Mouse (Mus musculus) heart, adult 11 months (tissue): ENCODE data around the gene Btbd11.

Source experiments
- DNase-seq: peaks from one replicate; pipeline ENCODE4 v3.0.0; 2022

Btbd11 gene

GRCm38 (mm10) chr10:85482064-85482473 lies 95.5 kb downstream of the Btbd11 start:
- DNase-seq = no peak

GRCm38 (mm10) chr10:85482480-85482879 lies 95.9 kb downstream of the Btbd11 start:
- DNase-seq = no peak

GRCm38 (mm10) chr10:85486456-85486855 lies 99.8 kb downstream of the Btbd11 start:
- DNase-seq = no peak

GRCm38 (mm10) chr10:85492583-85492982 lies 106.0 kb downstream of the Btbd11 start:
- no peak for DNase-seq

GRCm38 (mm10) chr10:85496358-85496757 lies 109.7 kb downstream of the Btbd11 start:
- DNase-seq = no peak

- no peak for DNase-seq
Observed at GRCm38 (mm10) chr10:85496981-85497380, 110.4 kb downstream of the Btbd11 start.

- DNase-seq = no peak
Observed at GRCm38 (mm10) chr10:85497931-85498330, 111.3 kb downstream of the Btbd11 start.

GRCm38 (mm10) chr10:85500573-85501155 lies 114.0 kb downstream of the Btbd11 start:
- no peak for DNase-seq

- peak; percentile 88 for DNase-seq
Observed at GRCm38 (mm10) chr10:85501966-85502566, 115.5 kb downstream of the Btbd11 start.

GRCm38 (mm10) chr10:85502656-85503055 lies 116.0 kb downstream of the Btbd11 start:
- DNase-seq = no peak

- no peak for DNase-seq
Observed at GRCm38 (mm10) chr10:85503453-85503852, 116.8 kb downstream of the Btbd11 start.

GRCm38 (mm10) chr10:85507270-85508050 lies 120.8 kb downstream of the Btbd11 start:
- no peak for DNase-seq

- no peak for DNase-seq
Observed at GRCm38 (mm10) chr10:85508193-85508794, 121.7 kb downstream of the Btbd11 start.

- peak; percentile 52 for DNase-seq
Observed at GRCm38 (mm10) chr10:85509000-85509399, 122.4 kb downstream of the Btbd11 start.

- DNase-seq = no peak
Observed at GRCm38 (mm10) chr10:85510329-85510728, 123.7 kb downstream of the Btbd11 start.

- DNase-seq = no peak
Observed at GRCm38 (mm10) chr10:85512808-85513207, 126.2 kb downstream of the Btbd11 start.

- DNase-seq = no peak
Observed at GRCm38 (mm10) chr10:85517223-85518110, 130.9 kb downstream of the Btbd11 start.

- DNase-seq = no peak
Observed at GRCm38 (mm10) chr10:85518111-85518409, 131.4 kb downstream of the Btbd11 start.

GRCm38 (mm10) chr10:85522220-85522760 lies 135.7 kb downstream of the Btbd11 start:
- DNase-seq = peak; percentile 67

GRCm38 (mm10) chr10:85525267-85526015 lies 138.8 kb downstream of the Btbd11 start:
- DNase-seq = peak; percentile 74

GRCm38 (mm10) chr10:85526657-85527056 lies 140.0 kb downstream of the Btbd11 start:
- DNase-seq = no peak

GRCm38 (mm10) chr10:85527722-85528121 lies 141.1 kb downstream of the Btbd11 start:
- peak; percentile 85 for DNase-seq
